Mouse (Mus musculus): ENCODE data around the gene Ttll1. TPM values are rescaled to one million over a fixed set of nuclear protein-coding genes. Genes with fewer than 3 reads are reported as not detected.

Gene Ttll1
- polyA plus RNA-seq, 1 experiment from 2014 or later = 23.1 TPM

DNA sequence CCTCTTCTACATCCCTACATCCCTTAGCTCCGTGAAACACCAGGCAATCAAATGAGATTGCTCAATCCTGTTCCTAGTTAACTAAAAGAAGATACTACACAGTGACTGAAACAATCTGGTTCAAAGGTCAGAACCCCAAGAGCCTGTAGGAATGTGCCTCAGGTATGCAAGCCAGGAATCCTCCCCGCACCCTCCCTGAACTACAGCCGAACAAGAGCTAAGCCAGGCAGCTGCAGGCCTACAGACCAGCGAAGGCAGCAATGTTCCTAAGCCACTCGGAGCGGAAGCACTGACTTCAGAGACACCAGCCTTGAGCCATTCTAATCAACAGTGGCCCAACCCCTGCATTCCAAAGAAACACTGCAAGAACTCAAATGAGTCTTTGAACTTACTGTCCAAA is 66.3 kb downstream of the Ttll1 start:
- peaks cover 54% of the 10 kb centered on the region for H3K4me1 ChIP-seq (replicated peaks; ENCODE audit: control insufficient read depth, insufficient read depth, low read length)
- 41% methylated on average over 6 of the region's 6 CpGs for WGBS
- H3K36me3 ChIP-seq (ENCODE audit: control insufficient read depth, insufficient read depth, low read length) = no peaks in the 10 kb centered on the region
- H3K9me3 ChIP-seq (ENCODE audit: control insufficient read depth, low read length) = no peaks in the 10 kb centered on the region
- H3K27ac ChIP-seq (ENCODE audit: low read length) = peak overlapping the region; percentile 26; the same call in 1 of the 2 replicates
- H3K4me2 ChIP-seq (ENCODE audit: low read depth, low read length) = no peak overlapping the region
- peak; percentile 37; the same call in 1 of the 2 replicates for ATAC-seq (ENCODE audit: low read depth)
- no peaks in the 10 kb centered on the region for H3K27me3 ChIP-seq (ENCODE audit: control insufficient read depth, insufficient read depth, low read depth, low read length)
- no peak overlapping the region for H3K4me3 ChIP-seq (ENCODE audit: low read length)
- H3K9ac ChIP-seq (ENCODE audit: low read length) = no peak overlapping the region

DNA sequence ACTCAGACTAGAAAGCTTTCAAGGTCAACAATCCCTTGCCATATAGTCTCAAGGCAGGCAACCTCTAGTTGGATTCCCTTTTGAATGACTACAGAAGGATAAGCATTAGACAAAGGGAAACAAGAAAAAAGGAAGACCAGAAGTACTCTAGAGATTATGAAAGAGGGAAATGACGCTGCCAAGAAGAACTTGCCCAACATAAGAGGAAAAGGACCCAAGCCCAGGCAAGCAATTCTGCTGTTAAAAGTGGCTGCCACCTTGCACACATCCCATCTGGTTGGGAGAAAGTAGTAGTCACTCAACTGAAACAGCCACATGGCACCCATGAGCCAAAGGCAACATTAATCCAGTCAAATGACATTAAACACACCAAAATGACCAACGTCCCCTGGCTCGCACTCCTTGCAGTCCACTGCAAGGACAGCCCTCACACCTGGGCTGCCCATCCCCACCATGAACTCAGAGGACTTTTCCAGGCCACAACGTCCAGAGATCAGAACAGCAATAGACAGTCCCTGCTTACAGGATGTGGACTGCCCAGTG is 68.1 kb downstream of the Ttll1 start:
- WGBS = 80% methylated on average over 4 of the region's 4 CpGs
- H3K27me3 ChIP-seq (ENCODE audit: control insufficient read depth, insufficient read depth, low read depth, low read length) = no peaks in the 10 kb centered on the region
- no peaks in the 10 kb centered on the region for H3K36me3 ChIP-seq (ENCODE audit: control insufficient read depth, insufficient read depth, low read length)
- H3K4me1 ChIP-seq (replicated peaks; ENCODE audit: control insufficient read depth, insufficient read depth, low read length) = peaks cover 40% of the 10 kb centered on the region
- H3K9me3 ChIP-seq (ENCODE audit: control insufficient read depth, low read length) = no peaks in the 10 kb centered on the region
- no peak for ATAC-seq (ENCODE audit: low read depth)
- no peak overlapping the region for H3K27ac ChIP-seq (ENCODE audit: low read length)
- H3K4me2 ChIP-seq (ENCODE audit: low read depth, low read length) = no peak overlapping the region
- no peak overlapping the region for H3K9ac ChIP-seq (ENCODE audit: low read length)
- H3K4me3 ChIP-seq (ENCODE audit: low read length) = no peak overlapping the region

- Histone ChIP-seq H3K9ac (ENCODE audit: low read length) (no peak overlapping the region), H3K4me2 (ENCODE audit: low read depth, low read length) (no peak overlapping the region), H3K36me3 (ENCODE audit: control insufficient read depth, insufficient read depth, low read length) (no peaks in the 10 kb centered on the region), H3K27me3 (ENCODE audit: control insufficient read depth, insufficient read depth, low read depth, low read length) (no peaks in the 10 kb centered on the region), H3K9me3 (ENCODE audit: control insufficient read depth, low read length) (no peaks in the 10 kb centered on the region), H3K4me3 (ENCODE audit: low read length) (no peak overlapping the region), H3K27ac (ENCODE audit: low read length) (no peak overlapping the region), H3K4me1 (replicated peaks; ENCODE audit: control insufficient read depth, insufficient read depth, low read length) (peaks cover 25% of the 10 kb centered on the region)
- no peak for ATAC-seq (ENCODE audit: low read depth)
- 45% methylated on average over 5 of the region's 5 CpGs for WGBS
Measured at GRCm38 (mm10) chr15:83440726-83441125, 70.0 kb downstream of the Ttll1 start.

DNA sequence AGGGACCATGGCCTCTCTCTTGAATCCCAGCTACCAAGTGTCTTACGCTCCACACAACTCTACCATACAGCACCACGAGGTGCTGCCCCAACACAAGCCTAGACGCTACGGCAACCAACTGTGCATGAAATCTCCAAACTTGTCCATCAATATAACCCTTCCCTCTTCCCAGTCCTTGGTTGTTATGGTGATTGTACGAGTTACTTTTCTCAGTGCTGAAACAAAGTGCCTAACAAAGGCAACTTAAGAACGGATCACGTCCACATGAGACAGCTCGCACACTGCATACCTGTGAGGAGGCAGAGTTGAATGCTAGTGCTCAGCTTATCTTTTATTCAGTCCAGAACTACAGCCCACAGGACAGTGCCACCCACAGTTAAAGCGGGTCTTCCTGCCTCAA is 74.2 kb downstream of the Ttll1 start:
- Histone ChIP-seq H3K4me3 (ENCODE audit: low read length) (no peak overlapping the region), H3K36me3 (ENCODE audit: control insufficient read depth, insufficient read depth, low read length) (no peaks in the 10 kb centered on the region), H3K9me3 (ENCODE audit: control insufficient read depth, low read length) (no peaks in the 10 kb centered on the region), H3K9ac (ENCODE audit: low read length) (no peak overlapping the region), H3K27ac (ENCODE audit: low read length) (no peak overlapping the region), H3K4me1 (replicated peaks; ENCODE audit: control insufficient read depth, insufficient read depth, low read length) (peaks cover 32% of the 10 kb centered on the region), H3K27me3 (ENCODE audit: control insufficient read depth, insufficient read depth, low read depth, low read length) (no peaks in the 10 kb centered on the region), H3K4me2 (ENCODE audit: low read depth, low read length) (no peak overlapping the region)
- WGBS = 74% methylated on average over 9 of the region's 9 CpGs
- no peak for ATAC-seq (ENCODE audit: low read depth)

DNA sequence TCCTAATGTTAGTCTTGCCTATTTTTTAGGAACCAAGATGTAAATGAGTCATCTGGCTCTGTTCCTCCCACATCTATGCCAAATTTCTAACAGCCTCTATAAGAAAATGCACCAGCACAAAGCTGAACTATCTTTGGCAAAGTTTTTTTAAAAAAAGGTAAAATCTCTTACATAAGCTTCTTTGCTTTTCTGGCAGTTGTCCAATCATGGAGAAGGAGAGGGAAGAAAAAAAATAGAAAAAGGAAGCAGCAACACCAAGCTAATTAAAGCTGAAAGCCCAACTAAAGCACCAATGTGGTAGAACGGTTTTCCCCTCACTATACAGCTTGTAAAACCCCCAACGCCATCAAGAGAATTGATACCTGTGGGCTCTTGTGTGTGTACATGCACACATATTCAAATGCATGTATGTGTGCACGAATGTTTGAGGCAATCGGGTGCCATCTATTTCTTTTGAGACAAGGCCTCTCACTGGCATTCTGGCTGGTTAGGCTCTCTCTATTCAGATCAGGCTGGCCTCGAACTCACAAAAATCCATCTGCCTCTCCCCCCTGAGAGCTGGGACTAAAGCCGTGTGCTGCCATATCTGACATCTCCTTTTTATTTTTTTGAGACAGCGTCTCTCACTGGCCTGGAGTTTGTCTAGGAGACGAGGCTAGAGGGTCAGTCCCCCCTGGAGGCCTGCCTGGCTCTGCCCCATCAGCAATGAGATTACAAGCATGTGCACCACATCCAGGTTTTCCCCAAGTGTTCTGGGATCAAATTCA is 75.2 kb downstream of the Ttll1 start:
- H3K9me3 ChIP-seq (ENCODE audit: control insufficient read depth, low read length) = no peaks in the 10 kb centered on the region
- no peaks in the 10 kb centered on the region for H3K27me3 ChIP-seq (ENCODE audit: control insufficient read depth, insufficient read depth, low read depth, low read length)
- 79% methylated on average over 8 of the region's 8 CpGs for WGBS
- H3K9ac ChIP-seq (ENCODE audit: low read length) = no peak overlapping the region
- H3K36me3 ChIP-seq (ENCODE audit: control insufficient read depth, insufficient read depth, low read length) = no peaks in the 10 kb centered on the region
- H3K27ac ChIP-seq (ENCODE audit: low read length) = no peak overlapping the region
- H3K4me2 ChIP-seq (ENCODE audit: low read depth, low read length) = no peak overlapping the region
- ATAC-seq (ENCODE audit: low read depth) = no peak
- H3K4me3 ChIP-seq (ENCODE audit: low read length) = no peak overlapping the region
- peaks cover 27% of the 10 kb centered on the region for H3K4me1 ChIP-seq (replicated peaks; ENCODE audit: control insufficient read depth, insufficient read depth, low read length)

DNA sequence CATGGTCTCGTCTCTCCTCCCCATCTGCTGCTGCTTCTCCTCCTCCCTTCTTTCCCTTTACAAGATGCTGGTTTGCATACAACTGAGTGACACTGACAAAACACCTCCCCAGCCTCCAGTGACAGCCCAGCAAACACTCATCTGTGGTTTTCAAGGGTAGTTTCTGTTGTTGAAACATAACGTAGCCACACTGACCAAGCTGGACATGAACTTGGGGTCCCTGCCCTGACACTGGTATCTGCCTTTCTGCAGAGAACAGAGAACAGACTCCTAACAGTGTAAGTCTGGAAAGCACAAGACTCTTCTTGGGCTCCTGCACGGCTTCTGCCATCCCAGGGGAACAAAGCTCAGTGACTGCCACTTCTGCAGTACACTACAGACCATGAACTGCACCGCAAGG is 76.0 kb downstream of the Ttll1 start:
- no peak overlapping the region for H3K4me2 ChIP-seq (ENCODE audit: low read depth, low read length)
- H3K9ac ChIP-seq (ENCODE audit: low read length) = no peak overlapping the region
- no peaks in the 10 kb centered on the region for H3K9me3 ChIP-seq (ENCODE audit: control insufficient read depth, low read length)
- H3K4me1 ChIP-seq (replicated peaks; ENCODE audit: control insufficient read depth, insufficient read depth, low read length) = peaks cover 27% of the 10 kb centered on the region
- no peak overlapping the region for H3K27ac ChIP-seq (ENCODE audit: low read length)
- H3K36me3 ChIP-seq (ENCODE audit: control insufficient read depth, insufficient read depth, low read length) = no peaks in the 10 kb centered on the region
- no peaks in the 10 kb centered on the region for H3K27me3 ChIP-seq (ENCODE audit: control insufficient read depth, insufficient read depth, low read depth, low read length)
- 70% methylated on average over 4 of the region's 4 CpGs for WGBS
- no peak for ATAC-seq (ENCODE audit: low read depth)
- no peak overlapping the region for H3K4me3 ChIP-seq (ENCODE audit: low read length)

Small RNA genes lying within 50 kb of the gene (microRNA-seq; reads per million reads assigned to microRNA genes)
- not detected for gene Gm24575

Other genes with a start within 250 kb of the Ttll1 start
- gene Arfgap3, start 160.6 kb downstream of the Ttll1 start, polyA plus RNA-seq (2015; fragmentation: Nextera tagmentation; extraction: Ambion mirVana) = 43.8 and 45.8 TPM in 2 replicates
- gene Pacsin2, start 46.3 kb downstream of the Ttll1 start, polyA plus RNA-seq (2015; fragmentation: Nextera tagmentation; extraction: Ambion mirVana) = 71.4 and 73.6 TPM in 2 replicates
- gene Bik, start 16.0 kb upstream of the Ttll1 start, polyA plus RNA-seq (2015; fragmentation: Nextera tagmentation; extraction: Ambion mirVana) = 15.2 and 15.5 TPM in 2 replicates
- gene Tspo, start 52.7 kb upstream of the Ttll1 start, polyA plus RNA-seq (2015; fragmentation: Nextera tagmentation; extraction: Ambion mirVana) = 112 and 142 TPM in 2 replicates
- 26.6 and 28.2 TPM in 2 replicates for gene Mcat, start 52.9 kb upstream of the Ttll1 start, polyA plus RNA-seq (2015; fragmentation: Nextera tagmentation; extraction: Ambion mirVana)
- gene Ttll12, start 84.3 kb upstream of the Ttll1 start, polyA plus RNA-seq (2015; fragmentation: Nextera tagmentation; extraction: Ambion mirVana) = 30.5 and 32.7 TPM in 2 replicates
- 3.8 and 4.9 TPM in 2 replicates for gene Scube1, start 214.1 kb upstream of the Ttll1 start, polyA plus RNA-seq (2015; fragmentation: Nextera tagmentation; extraction: Ambion mirVana)